Mouse (Mus musculus) brain, embryonic 14.5 days (tissue): ENCODE results near the gene Gm10352.
"Not testable (repeated sequence)": the region's sequence is repeated elsewhere in the genome, so short reads cannot be mapped to it uniquely, and the experiment has no call there.

ENCODE experiments used
- CTCF ChIP-seq: fragments of 200-500 bp; IDR thresholded peaks from 2 replicates; pipeline ENCODE4 v1.5.1; 2012; ENCODE audit warnings: inconsistent platforms, mild to moderate bottlenecking, moderate library complexity, borderline replicate concordance; ENCODE audit not compliant: insufficient read depth, insufficient read length; ENCODE audit errors: extremely low read depth
- POLR2A ChIP-seq: fragments of 200-500 bp; IDR thresholded peaks from 2 replicates; pipeline ENCODE4 v1.6.1; 2012; ENCODE audit warnings: mild to moderate bottlenecking, inconsistent platforms, borderline replicate concordance; ENCODE audit not compliant: poor library complexity, insufficient read depth, insufficient read length, severe bottlenecking; ENCODE audit errors: extremely low read depth

GRCm38 (mm10) chrY:2932282-2932681, 31.5 kb downstream of the Gm10352 start, which contains the start of gene Gm29289:
- not testable (repeated sequence) for TF ChIP-seq CTCF, POLR2A
